Mouse (Mus musculus): ENCODE measurements around the gene Gpr82. TPM values are rescaled to one million over a fixed set of nuclear protein-coding genes. Genes with fewer than 3 reads are reported as not detected.

Gpr82 gene
- total and polyA plus RNA-seq, 3 experiments: 0.11 to 0.30 TPM; not detected in 1

DNA sequence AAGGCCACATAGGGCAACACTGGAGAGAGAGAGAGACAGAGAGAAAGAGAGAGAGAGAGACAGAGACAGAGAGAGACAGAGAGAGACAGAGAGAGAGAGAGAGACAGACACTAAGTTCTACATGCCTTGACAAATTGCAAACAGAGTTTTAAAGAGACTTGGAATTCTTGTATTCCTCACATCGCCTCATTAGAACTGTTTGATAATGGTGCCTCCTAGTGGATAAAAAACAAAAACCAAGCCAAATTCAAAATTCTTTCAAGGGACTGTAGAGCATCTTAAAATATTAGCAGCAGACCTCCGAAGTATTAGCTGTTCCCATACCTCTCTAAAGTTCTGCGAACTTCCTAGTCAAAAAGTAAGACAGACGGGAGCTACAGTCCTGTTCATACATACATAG, 30.7 kb downstream of the Gpr82 start:
- no peaks in the 10 kb centered on the region for H3K27me3 ChIP-seq (replicated peaks)
- no peaks in the 10 kb centered on the region for H3K9me3 ChIP-seq (replicated peaks; ENCODE audit: low read length)
- H3K9ac ChIP-seq (ENCODE audit: insufficient read depth, low read depth): no peak overlapping the region
- H3K36me3 ChIP-seq (replicated peaks in 1 of 2; ENCODE audit: control insufficient read depth in 1 of 2, insufficient read depth in 1 of 2, low read length in 1 of 2): no peaks in the 10 kb centered on the region
- H3K27ac ChIP-seq (ENCODE audit: insufficient read depth, low read depth): no peak overlapping the region
- no peak for DNase-seq (ENCODE audit: extremely low read depth)
- peaks cover 0 to 8% of the 10 kb centered on the region in 2 experiments; a peak in 2 of 4 replicates for H3K4me1 ChIP-seq (ENCODE audit: control insufficient read depth in 1 of 2, insufficient read depth in 2 of 2)
- in situ Hi-C loops (cut with MboI; ENCODE audit: low pct_ligation_motif_present, low pct_unique_long_range_greater_than_20kb, low sequenced_read_pairs) (no loop called here), dilution Hi-C loops (cut with MboI; ENCODE audit: extremely low pct_ligation_motif_present, extremely low pct_unique_long_range_greater_than_20kb, low sequenced_read_pairs) (no loop called here)
- H3K4me2 ChIP-seq (ENCODE audit: insufficient read depth, low read depth, poor library complexity, severe bottlenecking): no peak overlapping the region
- no peak overlapping the region for H3K4me3 ChIP-seq (replicated peaks in 1 of 3; ENCODE audit: low read depth in 2 of 3, low read length in 2 of 3, poor library complexity in 1 of 3)
- TF ChIP-seq MAFK (IDR thresholded peaks at IDR 0.05; ENCODE audit: insufficient replicate concordance, low read length) (no peak), ELF1 (IDR thresholded peaks at IDR 0.05; ENCODE audit: low read depth, low read length) (no peak), NRF1 (IDR thresholded peaks at IDR 0.05; ENCODE audit: low read depth, low read length) (no peak), CTCF (conservative IDR thresholded peaks at IDR 0.05 in 1 of 2, IDR thresholded peaks at IDR 0.05 in 1 of 2; ENCODE audit: low read depth in 2 of 2, low read length in 2 of 2) (peak in 1 of 2 experiments; percentile 68; a peak in 2 of 4 replicates), ZC3H11A (IDR thresholded peaks at IDR 0.05; ENCODE audit: low read depth, low read length) (peak; percentile 18; the same call in 1 of the 2 replicates), RAD21 (IDR thresholded peaks at IDR 0.05; ENCODE audit: low read depth, low read length) (peak; percentile 82), SMC3 (IDR thresholded peaks at IDR 0.05; ENCODE audit: low read depth, low read length) (peak; percentile 59), BHLHE40 (IDR thresholded peaks at IDR 0.05; ENCODE audit: low read depth, low read length) (no peak), TCF12 (IDR thresholded peaks at IDR 0.05; ENCODE audit: low read depth, low read length) (no peak)
- no peaks in the 10 kb centered on the region for H3K79me2 ChIP-seq (replicated peaks; ENCODE audit: control insufficient read depth, extremely low read depth, insufficient read depth, poor library complexity, severe bottlenecking)

DNA sequence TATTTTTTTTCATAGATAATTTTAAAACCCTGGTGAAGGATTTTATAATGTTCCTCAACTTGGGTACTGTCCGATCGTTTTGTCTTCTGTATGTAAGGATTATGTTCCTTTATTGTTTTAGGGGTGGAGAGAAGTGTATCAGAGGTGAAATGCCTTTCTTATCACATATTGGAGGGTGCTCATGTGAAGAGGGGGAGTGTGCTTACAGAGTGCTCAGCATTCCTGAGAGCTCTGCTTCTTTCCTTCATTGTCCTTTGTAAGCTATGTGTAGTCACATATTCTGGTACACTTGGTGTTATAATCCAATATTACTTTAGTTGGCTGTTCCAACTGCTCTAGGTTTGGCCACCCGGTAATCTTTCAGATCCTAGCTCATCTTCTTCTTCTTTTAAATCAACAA, 39.5 kb downstream of the Gpr82 start:
- Histone ChIP-seq H3K4me1 (ENCODE audit: control insufficient read depth in 1 of 2, insufficient read depth in 2 of 2) (no peaks in the 10 kb centered on the region), H3K4me2 (ENCODE audit: insufficient read depth, low read depth, poor library complexity, severe bottlenecking) (no peak overlapping the region), H3K27ac (ENCODE audit: insufficient read depth, low read depth) (no peak overlapping the region), H3K4me3 (replicated peaks in 1 of 3; ENCODE audit: low read depth in 2 of 3, low read length in 2 of 3, poor library complexity in 1 of 3) (no peak overlapping the region), H3K9ac (ENCODE audit: insufficient read depth, low read depth) (no peak overlapping the region), H3K36me3 (replicated peaks in 1 of 2; ENCODE audit: control insufficient read depth in 1 of 2, insufficient read depth in 1 of 2, low read length in 1 of 2) (no peaks in the 10 kb centered on the region), H3K79me2 (replicated peaks; ENCODE audit: control insufficient read depth, extremely low read depth, insufficient read depth, poor library complexity, severe bottlenecking) (no peaks in the 10 kb centered on the region), H3K27me3 (replicated peaks) (no peaks in the 10 kb centered on the region), H3K9me3 (replicated peaks; ENCODE audit: low read length) (no peaks in the 10 kb centered on the region)
- in situ Hi-C loops (cut with MboI; ENCODE audit: low pct_ligation_motif_present, low pct_unique_long_range_greater_than_20kb, low sequenced_read_pairs) (no loop called here), dilution Hi-C loops (cut with MboI; ENCODE audit: extremely low pct_ligation_motif_present, extremely low pct_unique_long_range_greater_than_20kb, low sequenced_read_pairs) (no loop called here)
- no peak for DNase-seq (ENCODE audit: extremely low read depth)
- TF ChIP-seq ZMIZ1 (IDR thresholded peaks at IDR 0.05; ENCODE audit: low read depth, low read length) (no peak), NELFE (IDR thresholded peaks at IDR 0.05; ENCODE audit: low read depth, low read length) (no peak), MXI1 (IDR thresholded peaks at IDR 0.05; ENCODE audit: low read depth, low read length) (no peak), ZC3H11A (IDR thresholded peaks at IDR 0.05; ENCODE audit: low read depth, low read length) (no peak), NRF1 (IDR thresholded peaks at IDR 0.05; ENCODE audit: low read depth, low read length) (no peak), UBTF (IDR thresholded peaks at IDR 0.05; ENCODE audit: low read depth, low read length) (no peak), GABPA (IDR thresholded peaks at IDR 0.05; ENCODE audit: insufficient replicate concordance, low read depth, low read length) (no peak), IRF4 (IDR thresholded peaks at IDR 0.05; ENCODE audit: low read depth, low read length) (no peak), ZNF384 (IDR thresholded peaks at IDR 0.05; ENCODE audit: low read depth, low read length) (no peak), JUND (conservative IDR thresholded peaks at IDR 0.05; ENCODE audit: low read depth, low read length) (no peak), MYC (IDR thresholded peaks at IDR 0.05; ENCODE audit: low read depth, low read length) (no peak), ELF1 (IDR thresholded peaks at IDR 0.05; ENCODE audit: low read depth, low read length) (no peak), KAT2A (IDR thresholded peaks at IDR 0.05; ENCODE audit: insufficient replicate concordance, low read length) (no peak), RAD21 (IDR thresholded peaks at IDR 0.05; ENCODE audit: low read depth, low read length) (no peak), BHLHE40 (IDR thresholded peaks at IDR 0.05; ENCODE audit: low read depth, low read length) (no peak), MEF2A (IDR thresholded peaks at IDR 0.05; ENCODE audit: borderline replicate concordance, low read depth, low read length) (no peak), USF1 (IDR thresholded peaks at IDR 0.05; ENCODE audit: low read depth, low read length) (no peak), PAX5 (IDR thresholded peaks at IDR 0.05; ENCODE audit: low read length) (no peak), MAX (IDR thresholded peaks at IDR 0.05; ENCODE audit: low read length) (no peak), TCF12 (IDR thresholded peaks at IDR 0.05; ENCODE audit: low read depth, low read length) (no peak)

Data from CH12.LX (cell line).